Mouse (Mus musculus) ZHBTc4 (cell line): ENCODE measurements around the gene Abraxas2.
A peak's percentile ranks its signal among the peaks of the same experiment; 100 is the strongest.

ENCODE experiments used
- DNase-seq: peaks from one replicate; pipeline ENCODE4 v3.0.0-alpha.2; 2011; ENCODE audit warnings: low read depth, low spot score

Abraxas2 gene

GRCm38 (mm10) chr7:132898234-132898633 lies 39.2 kb downstream of the Abraxas2 start:
- peak; percentile 80 for DNase-seq

- no peak for DNase-seq
These were observed 42.0 kb downstream of the Abraxas2 start for GRCm38 (mm10) chr7:132900826-132901531.

GRCm38 (mm10) chr7:132903796-132904195 lies 44.8 kb downstream of the Abraxas2 start:
- DNase-seq = peak; percentile 26

GRCm38 (mm10) chr7:132921971-132922370 lies 62.9 kb downstream of the Abraxas2 start:
- no peak for DNase-seq

GRCm38 (mm10) chr7:132925227-132925626 lies 66.2 kb downstream of the Abraxas2 start:
- no peak for DNase-seq

GRCm38 (mm10) chr7:132927201-132927600 lies 68.2 kb downstream of the Abraxas2 start:
- peak; percentile 25 for DNase-seq

GRCm38 (mm10) chr7:132930055-132930454 lies 71.0 kb downstream of the Abraxas2 start:
- peak; percentile 58 for DNase-seq

- peak; percentile 99 for DNase-seq
These were observed 72.0 kb downstream of the Abraxas2 start, which contains the start of gene Zranb1 for GRCm38 (mm10) chr7:132930850-132931559. Gene Zranb1, plus strand, starts transcription at chr7:132931142.

GRCm38 (mm10) chr7:132931560-132932351 lies 72.7 kb downstream of the Abraxas2 start:
- peak; percentile 60 for DNase-seq

GRCm38 (mm10) chr7:132933331-132933730 lies 74.3 kb downstream of the Abraxas2 start:
- DNase-seq = no peak
